Mouse (Mus musculus) kidney, embryonic 16.5 days (tissue): ENCODE measurements around the gene Naglu. TPM values are rescaled to one million over a fixed set of nuclear protein-coding genes. Genes with fewer than 3 reads are reported as not detected.

Experiments used
- ATAC-seq: fragments of 200-750 bp; cut with Nextera tagmentation; 2 replicates; pipeline ENCODE4 v1.8.0; 2017; ENCODE audit warnings: moderate TSS enrichment; ENCODE audit not compliant: low FRiP score, low TSS enrichment
- H3K27ac ChIP-seq: fragments of 300-500 bp; sonication (generic); 2 replicates; pipeline ENCODE4 v1.5.1; 2014; ENCODE audit warnings: low read length
- H3K27me3 ChIP-seq: fragments of 300-500 bp; sonication (generic); 2 replicates; pipeline ENCODE4 v1.6.1; 2014; ENCODE audit warnings: low read length, control low read depth, mixed read lengths; ENCODE audit not compliant: insufficient read depth
- H3K36me3 ChIP-seq: fragments of 300-500 bp; sonication (generic); 2 replicates; pipeline ENCODE4 v1.6.1; 2014; ENCODE audit warnings: low read length, control low read depth, mixed read lengths; ENCODE audit not compliant: insufficient read depth
- H3K4me1 ChIP-seq: fragments of 300-500 bp; sonication (generic); 2 replicates; pipeline ENCODE4 v1.6.1; 2014; ENCODE audit warnings: low read length, control low read depth, mixed read lengths; ENCODE audit not compliant: insufficient read depth
- H3K4me2 ChIP-seq: fragments of 300-500 bp; sonication (generic); replicated peaks from 2 replicates; pipeline ENCODE4 v1.6.1; 2014; ENCODE audit warnings: low read depth, low read length
- H3K4me3 ChIP-seq: fragments of 300-500 bp; sonication (generic); 2 replicates; pipeline ENCODE4 v1.5.1; 2014; ENCODE audit warnings: mild to moderate bottlenecking, low read length
- H3K9ac ChIP-seq: fragments of 300-500 bp; sonication (generic); replicated peaks from 2 replicates; pipeline ENCODE4 v1.6.1; 2014; ENCODE audit warnings: low read length
- H3K9me3 ChIP-seq: fragments of 300-500 bp; sonication (generic); 2 replicates; pipeline ENCODE4 v1.6.1; 2016; ENCODE audit warnings: low read length, control low read depth
- WGBS: fragments of 180-500 bp; shearing (Covaris S2); extraction: QIAGEN DNeasy Blood & Tissue Kit; methylation state at CpG from one replicate; pipeline ENCODE4 v1.1.7; 2014; 5-methylcytosine and 5-hydroxymethylcytosine counted together
- microRNA-seq: library from miRNA; unstranded; fragments of <30 nt; microRNA quantifications from one replicate; pipeline ENCODE4, GENCODE M21; 2016
- polyA plus RNA-seq: library from polyadenylated mRNA; unstranded; fragments of >200 nt; fragmentation: Nextera tagmentation; extraction: Ambion mirVana; gene quantifications from 2 replicates; pipeline ENCODE4 v1.2.1, GENCODE M21; 2015

The Naglu gene
- polyA plus RNA-seq, 1 experiment from 2014 or later = 23.0 TPM

- Histone ChIP-seq H3K36me3 (peaks cover 30% of the 10 kb centered on the region), H3K4me3 (no peak overlapping the region), H3K27me3 (no peaks in the 10 kb centered on the region), H3K9ac (no peak overlapping the region), H3K9me3 (peaks cover 11% of the 10 kb centered on the region), H3K27ac (no peak overlapping the region), H3K4me1 (peaks cover 2% of the 10 kb centered on the region; the same call in 1 of the 2 replicates), H3K4me2 (no peak overlapping the region)
- no peak for ATAC-seq
- WGBS = 94% methylated on average over 1 of the region's 1 CpGs
Observed at GRCm38 (mm10) chr11:101127075-101127474, 57.3 kb downstream of the Naglu start.

Small RNA genes lying within 50 kb of the gene (microRNA-seq; reads per million reads assigned to microRNA genes)
- gene Mir6928 = not detected

Other genes with a start within 250 kb of the Naglu start
- 18.7 and 22.5 TPM in 2 replicates for gene Stat5b, start 219.3 kb upstream of the Naglu start, polyA plus RNA-seq
- 3.7 and 4.5 TPM in 2 replicates for gene Stat5a, start 210.7 kb upstream of the Naglu start, polyA plus RNA-seq
- gene Stat3, start 130.5 kb upstream of the Naglu start, polyA plus RNA-seq = 47.9 and 54.4 TPM in 2 replicates
- 140 and 161 TPM in 2 replicates for gene Cavin1, start 99.1 kb upstream of the Naglu start, polyA plus RNA-seq
- 42.2 and 45.3 TPM in 2 replicates for gene Atp6v0a1, start 60.6 kb upstream of the Naglu start, polyA plus RNA-seq
- gene Hsd17b1, start 8.4 kb downstream of the Naglu start, polyA plus RNA-seq = 0.77 TPM in 1 of 2 replicates, not detected in the other
- gene Coasy, start 12.6 kb downstream of the Naglu start, polyA plus RNA-seq = 54.3 and 57.9 TPM in 2 replicates
- gene Mlx, start 17.3 kb downstream of the Naglu start, polyA plus RNA-seq = 51.9 and 58.9 TPM in 2 replicates
- gene Psmc3ip, start 25.4 kb downstream of the Naglu start, polyA plus RNA-seq = 40.0 and 40.1 TPM in 2 replicates
- gene Retreg3, start 49.9 kb downstream of the Naglu start, polyA plus RNA-seq = 21.9 and 23.2 TPM in 2 replicates
- gene Tubg1, start 49.9 kb downstream of the Naglu start, polyA plus RNA-seq = 98.1 and 98.2 TPM in 2 replicates
- gene Tubg2, start 85.9 kb downstream of the Naglu start, polyA plus RNA-seq = 4.2 and 4.5 TPM in 2 replicates
- 2.2 TPM in 2 replicates for gene Cntnap1, start 100.5 kb downstream of the Naglu start, polyA plus RNA-seq
- 18.7 and 19.2 TPM in 2 replicates for gene Plekhh3, start 101.3 kb downstream of the Naglu start, polyA plus RNA-seq
- gene Ccr10, start 105.4 kb downstream of the Naglu start, polyA plus RNA-seq = 0.50 and 0.76 TPM in 2 replicates
- 25.1 and 29.5 TPM in 2 replicates for gene Ezh1, start 156.5 kb downstream of the Naglu start, polyA plus RNA-seq
- 246 and 270 TPM in 2 replicates for gene Ramp2, start 176.0 kb downstream of the Naglu start, polyA plus RNA-seq
- gene Vps25, start 183.7 kb downstream of the Naglu start, polyA plus RNA-seq = 154 TPM in 2 replicates
- gene Wnk4, start 190.6 kb downstream of the Naglu start, polyA plus RNA-seq = 30.5 and 39.5 TPM in 2 replicates
- gene Cntd1, start 209.0 kb downstream of the Naglu start, polyA plus RNA-seq = 1.7 and 3.2 TPM in 2 replicates
- gene Coa3, start 209.1 kb downstream of the Naglu start, polyA plus RNA-seq = 197 and 200 TPM in 2 replicates
- gene Becn1, start 232.3 kb downstream of the Naglu start, polyA plus RNA-seq = 176 and 188 TPM in 2 replicates
- gene Psme3, start 246.2 kb downstream of the Naglu start, polyA plus RNA-seq = 142 and 148 TPM in 2 replicates